Mouse (Mus musculus) kidney, embryonic 15.5 days (tissue): ENCODE data around the gene D630003M21Rik. TPM values are rescaled to one million over a fixed set of nuclear protein-coding genes. Genes with fewer than 3 reads are reported as not detected.

ENCODE experiments used
- ATAC-seq: fragments of 200-750 bp; cut with Nextera tagmentation; replicated peaks from 2 replicates; pipeline ENCODE4 v1.8.0; 2017; ENCODE audit warnings: moderate TSS enrichment; ENCODE audit not compliant: low FRiP score
- H3K27ac ChIP-seq: fragments of 300-500 bp; sonication (generic); 2 replicates; pipeline ENCODE4 v1.5.1; 2015; ENCODE audit warnings: mild to moderate bottlenecking, inconsistent platforms
- H3K27me3 ChIP-seq: fragments of 300-500 bp; sonication (generic); 2 replicates; pipeline ENCODE4 v1.6.1; 2015; ENCODE audit warnings: inconsistent platforms
- H3K36me3 ChIP-seq: fragments of 300-500 bp; sonication (generic); 2 replicates; pipeline ENCODE4 v1.6.1; 2015; ENCODE audit warnings: inconsistent platforms
- H3K4me1 ChIP-seq: fragments of 300-500 bp; sonication (generic); 2 replicates; pipeline ENCODE4 v1.6.1; 2015; ENCODE audit warnings: inconsistent platforms
- H3K4me2 ChIP-seq: fragments of 300-500 bp; sonication (generic); 2 replicates; pipeline ENCODE4 v1.6.1; 2015; ENCODE audit warnings: moderate library complexity, mild to moderate bottlenecking, inconsistent platforms
- H3K4me3 ChIP-seq: fragments of 300-500 bp; sonication (generic); replicated peaks from 2 replicates; pipeline ENCODE4 v1.5.1; 2015; ENCODE audit warnings: mild to moderate bottlenecking, inconsistent platforms
- H3K9ac ChIP-seq: fragments of 300-500 bp; sonication (generic); 2 replicates; pipeline ENCODE4 v1.6.1; 2015; ENCODE audit warnings: mild to moderate bottlenecking, inconsistent platforms
- H3K9me3 ChIP-seq: fragments of 300-500 bp; sonication (generic); replicated peaks from 2 replicates; pipeline ENCODE4 v1.6.1; 2016; ENCODE audit warnings: inconsistent platforms
- WGBS: fragments of 180-500 bp; shearing (Covaris S2); methylation state at CpG from one replicate; pipeline ENCODE4 v1.1.7; 2015; ENCODE audit warnings: mixed read lengths; 5-methylcytosine and 5-hydroxymethylcytosine counted together
- polyA plus RNA-seq: library from polyadenylated mRNA; unstranded; fragments of >200 nt; fragmentation: Nextera tagmentation; extraction: Ambion mirVana; gene quantifications from 2 replicates; pipeline ENCODE4 v1.2.1, GENCODE M21; 2015

The D630003M21Rik gene
- polyA plus RNA-seq, 1 experiment from 2014 or later = 7.7 TPM

- Histone ChIP-seq H3K36me3 (no peaks in the 10 kb centered on the region), H3K4me3 (no peak overlapping the region), H3K9ac (no peak overlapping the region), H3K4me1 (peaks cover 38% of the 10 kb centered on the region), H3K4me2 (no peak overlapping the region), H3K9me3 (no peaks in the 10 kb centered on the region), H3K27ac (peak overlapping the region; percentile 55; the same call in 1 of the 2 replicates), H3K27me3 (peaks cover 6% of the 10 kb centered on the region; the same call in 1 of the 2 replicates)
- ATAC-seq = peak; percentile 54; the same call in 1 of the 2 replicates
- WGBS = 45% methylated on average over 3 of the region's 3 CpGs
Measured at GRCm38 (mm10) chr2:158232414-158232813, 3.4 kb upstream of the D630003M21Rik start.

- peak overlapping the region; percentile 42; the same call in 1 of the 2 replicates for H3K27ac ChIP-seq
- peaks cover 38% of the 10 kb centered on the region for H3K4me1 ChIP-seq
- H3K4me2 ChIP-seq = no peak overlapping the region
- no peak for ATAC-seq
- no peak overlapping the region for H3K4me3 ChIP-seq
- 60% methylated on average over 5 of the region's 5 CpGs for WGBS
- H3K27me3 ChIP-seq = peaks cover 6% of the 10 kb centered on the region; the same call in 1 of the 2 replicates
- no peaks in the 10 kb centered on the region for H3K36me3 ChIP-seq
- no peak overlapping the region for H3K9ac ChIP-seq
- no peaks in the 10 kb centered on the region for H3K9me3 ChIP-seq
Measured at GRCm38 (mm10) chr2:158231071-158231470, 2.0 kb upstream of the D630003M21Rik start.

GRCm38 (mm10) chr2:158230617-158231016 lies 1.6 kb upstream of the D630003M21Rik start:
- Histone ChIP-seq H3K9me3 (no peaks in the 10 kb centered on the region), H3K4me3 (no peak overlapping the region), H3K4me2 (no peak overlapping the region), H3K36me3 (no peaks in the 10 kb centered on the region), H3K9ac (no peak overlapping the region), H3K27me3 (peaks cover 6% of the 10 kb centered on the region; the same call in 1 of the 2 replicates), H3K4me1 (peaks cover 38% of the 10 kb centered on the region), H3K27ac (peak overlapping the region; percentile 42; the same call in 1 of the 2 replicates)
- ATAC-seq = no peak
- 43% methylated on average over 6 of the region's 6 CpGs for WGBS

- 28% methylated on average over 7 of the region's 7 CpGs for WGBS
- peak overlapping the region; percentile 21 for H3K9ac ChIP-seq
- H3K4me1 ChIP-seq = peaks cover 42% of the 10 kb centered on the region
- no peaks in the 10 kb centered on the region for H3K36me3 ChIP-seq
- peak overlapping the region; percentile 72 for H3K27ac ChIP-seq
- peaks cover 6% of the 10 kb centered on the region; the same call in 1 of the 2 replicates for H3K27me3 ChIP-seq
- no peak for ATAC-seq
- peak overlapping the region; percentile 47 for H3K4me3 ChIP-seq
- peak overlapping the region; percentile 88 for H3K4me2 ChIP-seq
- H3K9me3 ChIP-seq = no peaks in the 10 kb centered on the region
Measured at GRCm38 (mm10) chr2:158229503-158229892, 476 bp upstream of the D630003M21Rik start.

- H3K9me3 ChIP-seq = no peaks in the 10 kb centered on the region
- ATAC-seq = no peak
- H3K36me3 ChIP-seq = no peaks in the 10 kb centered on the region
- H3K27ac ChIP-seq = no peak overlapping the region
- peaks cover 36% of the 10 kb centered on the region for H3K4me1 ChIP-seq
- no peak overlapping the region for H3K4me3 ChIP-seq
- peaks cover 6% of the 10 kb centered on the region; the same call in 1 of the 2 replicates for H3K27me3 ChIP-seq
- 63% methylated on average over 5 of the region's 5 CpGs for WGBS
- no peak overlapping the region for H3K4me2 ChIP-seq
- no peak overlapping the region for H3K9ac ChIP-seq
Measured at GRCm38 (mm10) chr2:158225301-158225700, 3.7 kb downstream of the D630003M21Rik start.

DNA sequence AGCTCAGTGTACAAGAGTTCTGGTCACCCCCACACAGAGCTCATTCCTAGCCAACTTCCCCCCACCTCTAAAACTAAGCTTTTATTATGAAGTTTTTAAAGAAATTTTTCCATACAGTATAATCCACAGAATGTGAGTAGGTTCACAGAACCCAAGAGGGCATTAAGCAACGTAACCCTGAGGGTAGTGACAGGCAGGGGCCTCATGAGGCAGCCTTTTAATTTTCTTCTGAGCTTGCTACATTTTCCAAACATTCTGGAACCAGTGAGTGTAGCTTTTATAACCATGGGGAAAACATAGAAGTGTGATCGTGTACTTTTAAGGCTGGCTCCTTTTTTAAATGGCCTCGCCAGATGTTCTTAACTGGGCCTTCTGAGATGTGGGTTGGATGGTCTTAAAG lies 5.5 kb downstream of the D630003M21Rik start:
- H3K4me3 ChIP-seq = no peak overlapping the region
- H3K4me1 ChIP-seq = peaks cover 21% of the 10 kb centered on the region
- H3K4me2 ChIP-seq = no peak overlapping the region
- H3K9me3 ChIP-seq = no peaks in the 10 kb centered on the region
- WGBS = 63% methylated on average over 3 of the region's 3 CpGs
- H3K9ac ChIP-seq = no peak overlapping the region
- no peak overlapping the region for H3K27ac ChIP-seq
- H3K27me3 ChIP-seq = no peaks in the 10 kb centered on the region
- H3K36me3 ChIP-seq = no peaks in the 10 kb centered on the region
- ATAC-seq = no peak

GRCm38 (mm10) chr2:158222664-158223063 lies 6.4 kb downstream of the D630003M21Rik start:
- ATAC-seq = no peak
- Histone ChIP-seq H3K27ac (no peak overlapping the region; the same call in 1 of the 2 replicates), H3K4me2 (no peak overlapping the region), H3K9me3 (no peaks in the 10 kb centered on the region), H3K27me3 (no peaks in the 10 kb centered on the region), H3K36me3 (no peaks in the 10 kb centered on the region), H3K4me3 (no peak overlapping the region), H3K4me1 (peaks cover 15% of the 10 kb centered on the region), H3K9ac (no peak overlapping the region)
- whole genome bisulfite sequencing = 42% methylated on average over 4 of the region's 4 CpGs

DNA sequence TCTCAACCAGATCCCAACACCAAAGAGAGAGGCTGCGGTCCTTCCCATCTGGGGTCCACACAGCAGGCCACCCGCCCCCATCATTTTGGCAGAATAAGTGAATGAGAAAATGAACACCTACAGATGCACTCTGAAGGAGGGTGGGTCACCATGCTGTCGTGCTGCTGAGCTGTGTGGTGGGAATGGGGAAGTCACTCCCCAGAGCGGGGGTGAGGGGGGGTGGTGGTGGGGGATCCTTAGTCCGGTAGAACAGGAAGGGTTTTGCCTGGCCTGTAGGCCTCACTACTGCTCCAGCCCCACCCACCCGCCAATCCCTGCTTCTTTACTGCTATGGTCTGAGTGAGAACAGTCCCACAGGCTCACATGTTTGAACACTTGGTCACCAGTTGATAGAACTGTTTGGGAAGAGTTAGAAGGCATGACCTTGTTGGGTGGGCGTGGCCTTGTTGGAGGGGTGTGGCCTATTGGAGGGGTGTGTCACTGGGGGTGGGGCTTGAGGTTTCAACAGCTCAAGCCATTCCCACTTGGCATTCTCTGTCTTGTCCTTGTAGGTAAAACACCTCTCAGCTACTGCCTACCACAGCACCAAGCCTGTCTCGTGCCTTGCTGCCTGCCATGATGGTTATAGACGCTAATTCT lies 7.5 kb downstream of the D630003M21Rik start:
- Histone ChIP-seq H3K4me3 (no peak overlapping the region), H3K4me2 (no peak overlapping the region), H3K36me3 (no peaks in the 10 kb centered on the region), H3K27ac (no peak overlapping the region), H3K9ac (no peak overlapping the region), H3K4me1 (peaks cover 20% of the 10 kb centered on the region), H3K9me3 (no peaks in the 10 kb centered on the region), H3K27me3 (no peaks in the 10 kb centered on the region)
- ATAC-seq = no peak
- WGBS = 85% methylated on average over 9 of the region's 9 CpGs

DNA sequence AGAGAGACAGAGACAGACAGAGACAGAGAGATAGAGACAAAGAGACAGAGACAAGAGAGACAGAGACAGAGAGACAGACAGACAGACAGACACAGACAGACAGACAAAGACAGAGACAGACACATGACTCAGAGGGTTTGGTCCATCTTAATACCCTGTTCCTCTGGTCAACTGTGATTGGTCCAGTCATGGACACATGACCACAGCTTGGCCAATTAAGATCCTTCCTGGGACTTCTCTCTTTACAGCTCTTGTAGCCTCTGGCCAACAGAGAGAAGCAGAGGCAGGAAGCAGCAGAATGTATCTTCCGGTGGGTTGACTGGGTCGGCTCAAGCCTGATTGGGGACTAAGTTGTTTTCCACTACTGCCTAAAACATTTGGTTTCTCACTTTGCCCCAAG lies 9.5 kb downstream of the D630003M21Rik start:
- no peak for ATAC-seq
- no peaks in the 10 kb centered on the region for H3K36me3 ChIP-seq
- no peak overlapping the region for H3K4me3 ChIP-seq
- H3K4me2 ChIP-seq = no peak overlapping the region
- no peak overlapping the region for H3K9ac ChIP-seq
- H3K9me3 ChIP-seq = no peaks in the 10 kb centered on the region
- 90% methylated on average over 2 of the region's 2 CpGs for WGBS
- H3K4me1 ChIP-seq = peaks cover 36% of the 10 kb centered on the region
- no peak overlapping the region for H3K27ac ChIP-seq
- H3K27me3 ChIP-seq = no peaks in the 10 kb centered on the region

DNA sequence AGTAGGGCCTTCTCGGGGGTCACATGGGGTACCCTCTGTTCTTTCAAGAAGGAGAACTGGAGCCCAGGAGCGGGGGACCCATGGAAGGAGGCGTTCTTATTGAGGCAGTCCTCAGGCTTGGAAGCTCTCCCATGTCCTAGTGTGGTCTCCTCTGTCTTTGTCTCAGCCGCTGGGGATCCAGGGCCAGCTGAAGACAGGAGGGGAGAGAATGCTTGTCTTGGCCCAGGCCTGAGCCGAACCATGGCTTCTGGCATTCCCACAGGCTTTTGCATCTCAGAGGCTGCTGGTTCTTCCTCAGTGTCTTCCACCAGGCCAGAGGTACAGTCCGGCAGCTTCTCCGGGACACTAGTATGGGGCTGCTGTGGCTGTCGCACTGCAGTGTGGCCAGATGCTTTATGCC lies 12.5 kb downstream of the D630003M21Rik start:
- Histone ChIP-seq H3K4me2 (no peak overlapping the region), H3K9me3 (no peaks in the 10 kb centered on the region), H3K4me1 (peaks cover 40% of the 10 kb centered on the region), H3K27ac (peak overlapping the region; percentile 89), H3K9ac (no peak overlapping the region), H3K4me3 (no peak overlapping the region), H3K36me3 (no peaks in the 10 kb centered on the region), H3K27me3 (no peaks in the 10 kb centered on the region)
- WGBS = 96% methylated on average over 8 of the region's 8 CpGs
- no peak for ATAC-seq

GRCm38 (mm10) chr2:158215283-158216117 lies 13.5 kb downstream of the D630003M21Rik start:
- H3K4me1 ChIP-seq = peaks cover 50% of the 10 kb centered on the region
- H3K27ac ChIP-seq = peak overlapping the region; percentile 89
- H3K9ac ChIP-seq = no peak overlapping the region
- ATAC-seq = peak; percentile 84
- H3K4me2 ChIP-seq = peak overlapping the region; percentile 17
- H3K27me3 ChIP-seq = no peaks in the 10 kb centered on the region
- H3K36me3 ChIP-seq = no peaks in the 10 kb centered on the region
- H3K4me3 ChIP-seq = no peak overlapping the region
- WGBS = 37% methylated on average over 9 of the region's 9 CpGs
- no peaks in the 10 kb centered on the region for H3K9me3 ChIP-seq
